Mouse (Mus musculus) urinary bladder, adult 2 months (tissue): ENCODE measurements around the gene Slit3. TPM values are rescaled to one million over a fixed set of nuclear protein-coding genes. Genes with fewer than 3 reads are reported as not detected.

Experiments
- DNase-seq: peaks from one replicate; pipeline ENCODE4 v3.0.0; 2022; ENCODE audit warnings: low spot score
- polyA plus RNA-seq: library from polyadenylated mRNA; depleted of rRNA; stranded (reverse); fragments of >200 nt; gene quantifications from 2 replicates; pipeline ENCODE4 v1.2.3, GENCODE M21; 2012

The Slit3 gene
- polyA plus RNA-seq, 1 experiment, result 36.3 TPM

- DNase-seq, result no peak
Measured at GRCm38 (mm10) chr11:35403516-35403915, 282.5 kb downstream of the Slit3 start.

- no peak for DNase-seq
Measured at GRCm38 (mm10) chr11:35406045-35406444, 285.0 kb downstream of the Slit3 start.

- no peak for DNase-seq
Measured at GRCm38 (mm10) chr11:35406522-35406921, 285.5 kb downstream of the Slit3 start.

GRCm38 (mm10) chr11:35407341-35408154 lies 286.5 kb downstream of the Slit3 start:
- peak; percentile 45 for DNase-seq

- no peak for DNase-seq
Measured at GRCm38 (mm10) chr11:35410431-35410830, 289.4 kb downstream of the Slit3 start.

GRCm38 (mm10) chr11:35415768-35416401 lies 294.9 kb downstream of the Slit3 start:
- DNase-seq, result peak; percentile 32

- no peak for DNase-seq
Measured at GRCm38 (mm10) chr11:35416402-35417093, 295.5 kb downstream of the Slit3 start.

GRCm38 (mm10) chr11:35417911-35418552 lies 297.0 kb downstream of the Slit3 start:
- DNase-seq, result no peak

- DNase-seq, result no peak
Measured at GRCm38 (mm10) chr11:35419013-35419412, 298.0 kb downstream of the Slit3 start.

GRCm38 (mm10) chr11:35421728-35422127 lies 300.7 kb downstream of the Slit3 start:
- no peak for DNase-seq

GRCm38 (mm10) chr11:35428036-35428435 lies 307.0 kb downstream of the Slit3 start:
- DNase-seq, result no peak

GRCm38 (mm10) chr11:35431130-35431529 lies 310.1 kb downstream of the Slit3 start:
- DNase-seq, result no peak

- no peak for DNase-seq
Measured at GRCm38 (mm10) chr11:35437510-35437909, 316.5 kb downstream of the Slit3 start.

- DNase-seq, result no peak
Measured at GRCm38 (mm10) chr11:35440186-35440585, 319.2 kb downstream of the Slit3 start.

- DNase-seq, result no peak
Measured at GRCm38 (mm10) chr11:35444489-35445100, 323.6 kb downstream of the Slit3 start.

- DNase-seq, result no peak
Measured at GRCm38 (mm10) chr11:35447951-35448350, 326.9 kb downstream of the Slit3 start.

- DNase-seq, result no peak
Measured at GRCm38 (mm10) chr11:35449199-35449598, 328.2 kb downstream of the Slit3 start.

GRCm38 (mm10) chr11:35451636-35452035 lies 330.6 kb downstream of the Slit3 start:
- peak; percentile 55 for DNase-seq

GRCm38 (mm10) chr11:35452413-35452812 lies 331.4 kb downstream of the Slit3 start:
- no peak for DNase-seq

- DNase-seq, result no peak
Measured at GRCm38 (mm10) chr11:35454191-35454725, 333.2 kb downstream of the Slit3 start.

- DNase-seq, result no peak
Measured at GRCm38 (mm10) chr11:35454781-35455180, 333.8 kb downstream of the Slit3 start.
